Mouse (Mus musculus) small intestine, adult 2 months (tissue): Measurements from ENCODE around the gene Ccnd3.

Source experiments
- CTCF ChIP-seq: fragments of 200-500 bp; IDR thresholded peaks from 2 replicates; pipeline ENCODE4 v1.5.1; 2012; ENCODE audit warnings: low read depth, mild to moderate bottlenecking, control low read depth, inconsistent platforms, low read length, moderate library complexity, mixed read lengths; ENCODE audit not compliant: insufficient replicate concordance, insufficient read length; ENCODE audit errors: extremely low read depth
- POLR2A ChIP-seq: fragments of 200-500 bp; IDR thresholded peaks from 2 replicates; pipeline ENCODE4 v1.6.1; 2012; ENCODE audit warnings: low read depth, mild to moderate bottlenecking, control low read depth, inconsistent platforms, low read length, moderate library complexity

GRCm38 (mm10) chr17:47602289-47602688 lies 97.4 kb downstream of the Ccnd3 start:
- no peak for TF ChIP-seq POLR2A
- TF ChIP-seq CTCF, result no peak
